Mouse (Mus musculus): Measurements from ENCODE around the gene Dnajc6.

The Dnajc6 gene

DNA sequence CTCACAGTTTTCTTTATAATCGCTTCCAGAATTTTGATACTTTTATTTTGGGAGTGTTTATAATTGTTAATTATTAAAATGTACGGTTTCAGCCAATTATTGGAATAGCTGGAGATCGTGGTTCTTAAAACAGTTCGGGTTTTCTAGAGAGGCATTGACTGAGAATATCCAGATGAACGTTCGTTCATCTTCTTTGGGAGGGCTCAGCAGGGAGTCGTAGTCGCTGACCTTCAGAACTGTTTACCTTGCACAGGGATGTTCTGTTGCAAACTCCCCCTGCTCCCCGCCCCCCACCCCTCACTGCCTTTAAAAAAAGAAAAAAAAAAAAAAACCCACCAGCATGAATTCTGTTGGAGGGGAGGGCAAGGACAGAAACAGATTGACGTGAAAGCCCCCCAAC, 12.0 kb downstream of the Dnajc6 start:
- WGBS, result 1% methylated on average over 10 of the region's 10 CpGs

DNA sequence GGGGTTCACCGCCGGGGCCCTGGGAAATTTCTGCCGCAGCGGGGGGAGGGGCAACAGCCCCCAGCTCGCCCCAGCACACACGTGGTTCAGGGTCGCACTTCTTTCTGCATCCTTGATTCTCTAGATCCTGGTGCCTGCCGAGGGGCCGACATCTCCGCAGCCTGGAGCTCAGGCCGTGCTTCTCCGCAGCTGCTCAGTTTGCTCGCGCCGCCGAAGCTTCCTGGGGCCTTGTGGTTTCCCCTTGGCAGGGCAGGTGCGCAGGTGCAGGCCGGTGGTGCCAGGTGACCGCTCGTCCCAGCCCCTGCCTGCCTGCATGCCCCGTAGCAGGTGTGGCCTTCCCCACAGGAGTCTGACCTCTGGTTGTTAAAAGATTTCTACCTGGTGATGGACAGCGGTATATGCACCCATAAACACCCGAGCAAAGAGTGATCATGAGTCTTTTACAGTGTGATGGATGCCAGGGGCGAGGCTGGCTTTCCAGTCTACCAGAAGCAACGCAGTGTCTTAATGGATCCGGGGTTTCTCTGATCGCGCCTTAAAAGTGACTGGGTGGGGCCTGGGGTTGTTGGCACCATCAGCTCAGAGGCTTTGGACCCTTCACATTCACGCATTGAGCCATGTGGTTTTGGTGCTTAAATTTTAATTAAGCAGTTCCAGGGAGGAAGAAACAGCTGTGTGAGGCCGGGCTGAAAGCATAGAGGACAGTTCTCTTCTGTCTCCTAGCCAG, 12.6 kb downstream of the Dnajc6 start:
- WGBS, result 3% methylated on average over 30 of the region's 30 CpGs

DNA sequence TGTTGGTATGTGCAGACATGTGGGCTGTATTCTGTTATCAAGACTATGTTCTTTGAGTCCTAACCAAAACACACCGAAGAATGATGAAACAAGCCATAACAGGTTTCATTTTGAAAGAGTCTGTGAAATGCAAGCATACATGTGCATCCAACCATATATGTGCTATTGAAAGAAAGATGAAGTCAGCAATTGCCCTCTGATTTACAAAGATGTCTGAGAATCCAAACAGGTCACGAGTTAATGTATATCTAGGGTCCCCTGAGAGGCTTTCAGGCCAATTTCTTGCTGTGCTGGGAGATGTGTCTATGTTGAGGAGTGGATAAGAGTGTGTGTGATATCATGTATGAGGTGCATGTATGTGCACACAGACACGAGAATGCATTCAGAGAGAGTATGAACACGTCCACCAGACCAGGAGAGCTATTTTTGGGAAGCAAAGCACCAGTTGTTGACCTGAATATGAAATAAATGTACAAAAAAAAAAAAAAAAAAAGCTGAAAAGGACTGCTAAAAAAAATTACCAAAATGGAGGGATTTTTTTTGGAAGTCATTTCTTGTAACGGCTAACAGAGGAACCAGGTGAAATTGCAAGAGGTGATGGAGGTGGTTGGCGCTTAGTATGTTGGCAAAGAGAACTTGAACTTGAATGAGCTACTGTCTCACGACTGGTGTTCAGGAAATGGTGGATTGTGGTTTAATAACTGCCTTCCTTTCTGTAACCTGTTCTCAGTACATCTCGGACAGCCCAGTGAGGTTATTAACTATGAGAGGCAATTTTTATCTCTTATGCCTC, 13.9 kb downstream of the Dnajc6 start:
- WGBS, result 51% methylated on average over 8 of the region's 8 CpGs

DNA sequence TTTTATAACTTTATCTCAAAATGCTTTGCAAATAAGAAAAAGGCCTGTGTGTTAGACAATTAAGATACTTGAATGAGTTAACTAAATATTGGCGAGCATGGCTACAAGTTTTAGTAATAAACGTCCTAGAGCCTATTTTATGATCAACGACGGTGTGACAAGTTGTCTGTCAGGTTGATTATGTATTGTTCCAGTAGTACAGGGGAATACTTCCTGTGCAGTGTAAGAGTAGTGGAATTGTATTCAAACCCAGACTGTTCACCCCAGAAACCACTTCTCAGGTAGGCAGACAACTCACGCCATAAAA, 14.4 kb downstream of the Dnajc6 start:
- 55% methylated on average over 5 of the region's 5 CpGs for WGBS

DNA sequence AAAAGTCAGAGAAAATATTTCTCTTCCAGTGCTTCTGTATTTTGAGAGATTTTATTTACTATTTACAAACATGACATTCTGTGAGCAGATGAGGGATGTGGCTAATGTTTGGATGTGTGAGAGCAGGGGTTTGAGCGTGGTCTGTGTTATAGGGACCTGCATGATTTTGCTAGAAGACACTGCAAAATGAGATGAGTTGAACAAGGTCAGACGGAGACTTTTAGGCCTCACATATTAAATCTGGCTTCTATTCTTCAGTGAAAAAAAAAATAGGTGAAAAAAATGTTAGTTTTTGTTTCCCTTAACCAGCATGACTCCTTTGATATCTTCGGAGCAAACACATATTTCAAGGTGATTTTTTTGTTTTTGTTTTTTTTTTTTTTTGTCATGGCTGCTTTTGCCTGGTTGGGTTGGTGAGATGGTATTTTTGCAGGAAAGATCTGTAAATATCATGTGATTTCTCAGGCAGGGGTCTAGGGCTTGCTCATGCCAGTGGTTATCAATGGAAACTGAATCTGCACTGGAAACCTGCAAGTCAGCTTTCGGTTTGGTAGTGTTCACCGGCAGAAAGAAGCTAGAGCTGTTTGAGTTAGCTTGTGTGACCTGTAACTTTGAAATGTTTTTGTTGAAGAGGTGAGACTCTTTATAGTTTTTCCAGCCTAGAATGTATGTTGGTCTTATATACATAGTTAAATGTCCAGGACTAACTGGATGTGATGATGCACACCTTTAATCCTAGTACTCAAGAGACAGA, 15.5 kb downstream of the Dnajc6 start:
- 74% methylated on average over 5 of the region's 5 CpGs for WGBS

DNA sequence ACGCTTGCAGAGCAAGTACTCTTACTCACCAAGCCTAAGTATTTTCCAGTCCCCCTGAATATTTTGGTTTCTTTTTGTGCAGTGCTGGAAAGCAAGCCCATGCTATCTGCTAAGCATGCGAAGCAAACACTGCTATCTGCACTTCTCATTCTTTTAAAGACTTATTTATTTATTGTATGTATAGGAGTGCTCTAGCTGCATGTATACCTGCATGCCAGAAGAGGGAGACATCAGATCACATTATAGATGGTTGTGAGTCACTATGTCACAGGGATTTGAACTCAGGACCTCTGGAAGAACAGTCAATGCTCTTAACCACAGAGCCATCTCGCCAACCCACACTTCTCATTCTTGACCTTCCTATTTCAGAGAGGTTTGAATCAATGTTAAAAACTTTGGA, 16.8 kb downstream of the Dnajc6 start:
- WGBS, result 91% methylated on average over 3 of the region's 3 CpGs

DNA sequence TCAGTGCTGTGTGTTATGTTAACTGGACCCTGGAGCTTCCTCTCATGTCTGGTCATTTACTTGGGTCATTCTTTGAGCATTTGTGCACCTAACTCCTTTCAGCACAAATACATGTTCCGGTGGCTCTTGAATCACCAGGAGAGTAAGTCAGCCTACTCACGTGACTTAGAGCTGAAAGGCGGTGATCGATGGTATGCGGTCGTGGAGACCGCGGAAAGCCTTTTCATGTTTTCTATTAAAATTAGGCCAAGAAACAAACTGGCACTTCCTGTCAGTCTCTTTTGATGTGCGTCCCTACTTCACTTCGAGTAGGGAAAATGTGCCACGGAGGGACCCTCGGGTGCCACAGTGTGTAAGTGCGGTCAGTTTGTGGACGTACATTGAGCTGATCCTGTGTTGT, 19.4 kb downstream of the Dnajc6 start:
- WGBS, result 74% methylated on average over 14 of the region's 14 CpGs

DNA sequence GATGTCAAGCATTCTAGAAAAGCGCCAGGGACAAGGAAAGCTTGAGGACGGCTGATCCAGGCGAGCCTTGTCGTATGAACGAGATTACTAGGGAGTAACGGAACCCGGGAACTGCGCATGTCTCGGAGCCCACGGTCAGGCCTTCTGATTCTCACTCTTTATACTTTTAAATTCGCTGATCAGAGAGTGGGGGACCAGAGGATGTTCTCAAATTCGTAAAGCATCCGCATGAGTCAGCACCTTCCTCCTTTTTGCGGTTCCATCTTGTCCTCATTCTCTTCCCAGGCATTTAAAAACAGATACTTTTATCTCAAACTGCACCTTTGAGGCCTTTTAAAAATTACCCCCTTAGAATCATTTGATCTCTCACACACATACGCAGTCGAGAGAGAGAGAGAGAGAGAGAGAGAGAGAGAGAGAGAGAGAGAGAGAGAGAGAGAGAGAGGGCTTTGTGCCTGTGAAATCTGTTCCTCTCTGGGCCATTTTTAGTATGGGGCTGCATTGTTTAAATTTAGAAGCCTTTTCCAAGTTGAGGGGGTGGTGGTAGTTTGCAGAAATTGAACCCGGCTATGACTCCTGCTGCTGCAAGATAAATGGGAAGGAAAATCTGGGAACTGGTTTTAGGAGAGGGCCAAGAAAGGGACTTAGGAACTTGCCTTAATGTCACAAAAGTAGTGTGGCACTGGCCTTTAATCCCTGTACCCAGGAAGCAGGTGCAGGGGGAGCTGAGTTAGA, 20.2 kb downstream of the Dnajc6 start:
- WGBS, result 43% methylated on average over 17 of the region's 17 CpGs

DNA sequence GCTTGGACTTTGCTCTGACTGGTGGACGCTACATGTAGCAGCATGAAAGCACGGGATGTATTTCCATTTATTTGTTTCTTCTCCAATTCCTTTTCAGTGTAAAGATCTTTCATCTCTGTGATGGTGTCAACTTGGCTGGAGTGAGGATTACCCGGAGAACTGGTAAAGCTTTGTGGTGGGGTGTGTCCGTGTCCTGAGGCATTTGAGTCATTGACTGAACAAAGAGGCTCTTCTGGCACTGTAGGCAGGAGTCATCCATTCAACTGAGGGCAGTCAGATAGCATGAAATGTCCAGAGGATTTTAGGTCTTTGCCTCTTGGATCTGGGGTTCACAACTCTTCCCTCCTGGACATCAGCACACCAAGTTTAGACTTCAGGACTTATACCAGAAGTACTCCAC, 35.5 kb downstream of the Dnajc6 start:
- 68% methylated on average over 4 of the region's 4 CpGs for WGBS

DNA sequence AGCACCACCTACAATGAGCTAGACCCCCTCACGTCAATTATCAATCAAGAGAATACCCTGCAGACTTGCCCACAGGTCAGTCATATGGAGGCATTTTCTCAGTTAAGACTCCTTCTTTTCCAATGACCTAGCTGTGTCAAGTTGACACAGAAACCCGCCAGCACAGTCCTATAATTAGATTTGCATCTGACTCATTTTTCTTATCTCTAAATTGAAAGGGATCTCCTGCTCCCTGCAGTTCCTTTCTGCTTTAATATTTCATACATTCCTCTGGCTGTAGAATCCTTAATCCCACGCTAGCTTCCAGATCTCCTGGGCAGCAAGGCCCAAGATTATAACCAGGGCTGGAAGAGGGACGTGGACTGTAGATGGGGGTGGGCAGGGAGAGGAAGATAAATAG, 44.1 kb downstream of the Dnajc6 start:
- WGBS, result 51% methylated on average over 4 of the region's 4 CpGs

DNA sequence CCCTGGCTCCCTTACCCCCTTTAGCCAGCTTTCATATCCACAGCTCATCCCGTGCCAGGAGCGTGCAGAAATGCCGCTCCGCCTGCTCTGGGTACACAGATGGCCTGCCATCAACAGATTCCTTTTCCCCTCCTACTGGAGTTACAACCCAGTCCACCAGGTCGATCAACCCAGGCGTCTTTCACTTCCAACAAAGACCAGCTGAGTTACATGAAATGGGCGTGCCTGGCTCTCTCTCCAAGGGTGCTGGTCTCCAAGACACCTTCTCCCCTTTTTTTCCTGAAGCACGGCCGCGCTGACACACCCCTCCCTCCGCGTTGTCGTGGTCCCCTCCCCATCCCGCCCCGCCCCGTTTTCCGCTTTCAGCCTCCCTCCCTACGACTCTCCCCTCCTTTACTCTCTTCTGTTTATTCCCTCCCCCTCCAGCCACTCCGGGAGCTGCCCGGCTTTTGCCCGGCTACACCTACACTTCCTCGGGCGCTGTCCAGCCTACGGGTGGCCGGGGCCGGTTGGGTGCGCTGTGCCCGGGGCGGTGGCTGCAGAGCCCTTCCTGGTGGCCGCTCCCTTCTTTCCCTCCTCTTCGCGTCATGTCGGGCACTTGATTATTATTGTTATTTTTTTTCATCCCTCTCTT, 53.6 kb downstream of the Dnajc6 start:
- WGBS, result 1% methylated on average over 33 of the region's 33 CpGs

DNA sequence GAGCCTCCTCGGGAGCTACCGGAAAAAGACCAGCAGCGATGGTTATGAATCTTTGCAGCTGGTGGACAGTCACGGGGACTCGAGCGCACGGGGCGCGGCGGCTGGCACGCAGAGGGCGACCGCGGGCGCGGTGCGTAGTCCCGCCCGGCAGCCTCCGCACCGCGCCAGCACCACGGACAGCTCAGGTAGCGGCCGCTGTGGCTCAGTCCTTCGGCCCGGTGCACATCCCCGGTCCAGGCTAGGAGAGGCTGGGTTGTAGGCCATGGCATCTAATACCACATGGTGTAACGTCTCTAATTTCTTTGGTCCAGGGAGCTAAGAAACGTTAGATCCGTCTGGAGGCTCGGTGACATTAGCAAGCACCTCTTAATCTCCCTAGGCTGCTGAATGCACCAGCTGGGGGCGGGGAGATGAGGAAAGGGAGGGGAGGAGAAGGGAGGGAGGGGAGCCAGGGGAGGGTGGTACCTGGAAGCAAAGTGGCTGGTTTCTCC, 54.3 kb downstream of the Dnajc6 start:
- under 1% methylated on average over 33 of the region's 33 CpGs for WGBS

DNA sequence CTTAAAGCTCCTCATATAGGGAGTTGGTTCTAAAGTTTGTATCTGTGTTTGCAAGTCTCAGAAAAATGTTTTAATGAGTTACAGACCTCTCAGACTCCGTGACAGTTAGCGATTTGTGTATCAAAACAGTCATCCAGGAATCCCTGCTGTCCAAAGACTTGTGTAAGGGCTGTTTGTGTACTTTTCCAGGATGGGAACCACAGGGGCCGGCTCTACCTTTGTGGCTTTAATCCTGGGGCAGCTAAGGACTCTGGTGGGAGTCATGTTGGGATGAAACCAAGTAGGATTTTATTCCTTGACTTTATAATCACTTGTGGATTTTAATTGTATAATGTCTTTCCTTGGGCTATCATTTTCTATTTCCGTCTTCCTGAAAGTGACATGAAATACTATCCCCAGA, 55.0 kb downstream of the Dnajc6 start:
- WGBS, result 34% methylated on average over 4 of the region's 4 CpGs

DNA sequence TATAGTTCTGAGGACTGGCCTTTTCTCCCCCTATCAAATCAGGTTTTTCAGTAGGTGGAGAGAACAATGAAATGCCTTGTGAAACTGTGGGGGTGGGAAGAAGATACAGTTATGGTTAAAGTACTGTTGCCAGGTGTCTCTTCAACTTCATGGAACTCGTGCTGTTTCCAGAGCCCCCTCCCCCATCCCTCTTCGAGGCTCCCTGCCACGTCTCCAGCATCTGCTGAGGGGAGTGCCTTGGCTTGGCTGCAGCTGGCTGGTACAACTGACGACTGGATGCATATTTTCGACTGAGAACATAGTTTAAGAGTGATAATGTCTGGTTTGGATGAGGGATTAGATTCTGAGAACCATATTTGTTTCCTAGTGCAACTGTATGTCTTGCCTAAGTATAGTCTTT, 55.9 kb downstream of the Dnajc6 start:
- 5% methylated on average over 5 of the region's 5 CpGs for WGBS

DNA sequence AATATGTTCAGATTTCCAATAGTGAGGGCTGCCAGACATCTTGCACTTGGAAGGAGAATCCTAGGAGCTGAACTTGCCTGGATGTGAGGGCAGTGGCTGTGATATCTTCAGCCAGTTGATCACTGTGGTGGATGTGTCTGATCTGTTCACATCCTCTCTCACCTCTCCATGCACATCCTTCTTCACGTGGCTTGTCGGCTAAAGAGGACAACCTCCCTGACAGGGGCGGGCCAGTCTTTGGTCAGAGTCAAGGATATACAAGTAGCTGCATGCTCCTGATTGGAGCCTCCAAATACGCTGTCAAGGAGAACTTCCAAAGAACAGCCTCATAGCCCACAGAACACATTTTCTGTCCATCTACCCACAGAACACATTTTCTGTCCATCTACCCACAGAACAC, 58.6 kb downstream of the Dnajc6 start:
- WGBS, result 70% methylated on average over 4 of the region's 4 CpGs

DNA sequence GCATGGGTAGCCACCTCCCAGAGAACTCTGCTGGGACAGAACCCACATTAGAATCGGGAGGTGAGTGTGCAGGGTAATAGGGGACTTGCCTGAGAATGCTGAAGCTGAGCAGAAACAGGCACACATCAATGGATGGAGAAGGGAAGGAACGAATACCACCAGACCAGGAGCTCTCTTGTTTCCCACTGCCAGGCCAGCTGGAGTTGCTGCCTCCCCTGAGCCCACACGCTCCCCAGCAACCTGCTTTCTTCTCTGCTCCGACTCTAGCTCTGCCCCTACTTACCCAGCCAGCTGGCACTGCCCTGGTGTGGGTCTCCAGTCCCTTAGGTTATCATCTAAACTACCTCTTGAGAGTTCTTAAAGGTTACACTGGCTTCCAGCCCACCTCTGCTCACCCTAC, 63.7 kb downstream of the Dnajc6 start:
- WGBS, result 39% methylated on average over 4 of the region's 4 CpGs

DNA sequence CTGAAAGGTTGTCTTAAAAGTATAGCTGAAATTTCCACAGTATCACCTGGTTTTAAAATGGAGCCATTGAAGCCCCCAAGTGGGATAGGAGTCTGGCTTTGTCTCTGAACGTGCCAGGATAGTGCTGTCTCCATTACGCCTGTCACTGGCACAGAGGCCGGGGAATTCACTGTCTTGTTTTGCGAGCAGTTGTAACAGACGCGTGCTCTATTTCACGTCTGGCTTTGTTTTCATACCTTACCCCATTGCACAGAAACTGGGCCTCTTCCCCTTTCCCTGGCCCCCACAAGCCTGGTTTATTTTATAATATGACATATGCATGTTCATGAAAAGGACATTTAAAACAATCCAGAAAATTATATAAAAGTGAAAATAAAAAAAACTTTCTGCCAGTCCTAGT, 66.4 kb downstream of the Dnajc6 start:
- 57% methylated on average over 7 of the region's 7 CpGs for WGBS

DNA sequence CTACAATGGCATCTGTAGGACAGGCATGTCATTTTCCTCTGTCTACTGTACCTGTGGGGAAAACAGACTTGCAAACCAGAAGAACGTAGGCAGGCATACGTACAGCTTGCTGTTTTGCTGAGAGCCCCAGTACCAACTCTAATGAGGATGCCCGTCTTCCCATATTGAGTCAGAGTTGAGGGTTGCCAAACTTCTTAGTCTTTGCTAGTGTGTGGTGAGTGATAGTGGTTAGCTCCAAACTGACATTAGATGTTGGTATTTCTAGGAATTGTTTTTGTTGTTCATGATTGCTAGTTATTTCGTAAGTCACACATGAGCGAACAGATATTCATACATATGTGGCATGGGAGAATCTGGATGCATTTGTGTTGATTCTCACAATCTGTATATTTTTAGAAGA, 67.2 kb downstream of the Dnajc6 start:
- WGBS, result 81% methylated on average over 5 of the region's 5 CpGs

DNA sequence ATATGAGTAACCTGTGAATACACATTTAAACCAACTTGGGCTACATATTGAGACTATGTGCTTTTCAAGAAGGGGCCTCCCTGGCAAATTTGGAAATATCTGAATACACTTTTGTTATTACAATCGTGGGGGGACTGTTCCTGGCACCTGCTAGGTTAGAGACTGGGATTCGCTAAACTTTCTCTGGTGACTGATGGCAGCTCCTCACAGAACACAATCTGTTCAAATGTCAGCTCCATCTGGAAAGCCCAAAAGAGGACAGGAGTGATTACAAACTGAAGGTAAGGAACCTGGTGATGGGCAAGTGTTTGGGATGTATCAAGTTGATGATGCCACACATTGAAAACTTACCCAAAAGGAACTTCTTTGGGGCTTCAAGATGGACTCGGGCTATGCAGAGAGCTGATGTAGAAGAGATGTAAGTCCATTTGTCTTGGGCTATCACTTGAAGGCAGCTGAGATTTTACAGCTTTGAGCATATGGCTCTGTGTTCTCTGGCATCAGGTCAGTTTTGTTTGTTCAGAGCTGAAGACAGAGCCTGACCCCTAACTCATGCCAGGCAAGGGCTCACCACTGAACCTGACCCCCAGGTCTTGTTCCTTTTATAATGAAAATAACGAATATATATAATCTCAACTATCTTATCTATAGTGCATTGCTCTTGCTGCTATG, 68.4 kb downstream of the Dnajc6 start:
- 68% methylated on average over 4 of the region's 4 CpGs for WGBS

DNA sequence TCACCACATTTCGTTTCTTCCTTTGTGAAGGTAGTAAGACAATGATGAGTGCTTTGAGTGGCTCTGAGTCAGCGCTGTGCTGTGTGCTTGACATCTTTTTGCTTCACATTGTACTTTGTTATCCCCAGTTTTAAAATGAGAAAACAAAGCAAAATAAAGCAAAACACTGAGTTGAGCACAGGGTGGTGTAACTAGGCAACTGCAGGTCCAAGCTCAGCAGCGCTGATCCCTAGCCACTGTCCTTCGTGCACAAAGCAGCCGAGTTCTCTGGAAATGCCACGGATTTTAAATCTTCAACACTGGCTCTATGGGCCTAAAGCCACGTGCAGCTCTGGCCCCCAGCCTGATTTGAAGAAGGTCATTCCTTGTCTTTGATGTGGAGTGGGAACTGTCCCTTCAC, 72.6 kb downstream of the Dnajc6 start:
- 32% methylated on average over 7 of the region's 7 CpGs for WGBS

DNA sequence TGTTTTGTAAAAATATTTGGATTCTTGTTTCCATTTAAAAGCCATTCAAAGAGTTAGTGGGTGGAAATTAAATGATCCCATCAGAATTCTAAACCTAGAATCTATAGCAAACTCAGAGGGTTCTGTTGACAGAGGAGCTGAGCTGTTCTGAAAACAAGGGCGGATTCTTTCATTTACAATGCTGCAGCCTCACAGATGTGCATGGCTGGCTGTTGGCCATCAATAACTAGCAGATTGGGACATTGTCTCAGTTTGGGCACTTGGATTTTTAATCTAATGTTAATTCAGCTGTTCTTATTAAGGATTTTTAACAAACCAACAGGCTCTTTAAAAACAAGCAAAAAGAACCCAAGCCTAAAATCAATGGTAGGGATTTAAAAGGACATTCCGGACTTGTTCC, 75.7 kb downstream of the Dnajc6 start:
- WGBS, result 56% methylated on average over 2 of the region's 2 CpGs

Measured in cerebral cortex, adult 2 months (tissue).